ENCODE assay signal across 16 mouse cellular contexts in genomic region chr10:107250346-107251210, GRCm38 (mm10).
DNase-seq lines count a peak whose midpoint lies in the region.
"Had no signal": no experiment of that assay in that cellular context is flagged by ENCODE, and none has a peak within 500 bp of the region (broad histone marks: within the 10 kb centered on the region; RNA-seq: fewer than 3 reads in every experiment).

No protein-coding gene starts in this region.

- DNase-seq in 3T3-L1 (ENCODE audit: low read depth, low spot score) (peak; percentile 95), adipocyte (ENCODE audit: low spot score) (peak; percentile 96)
- no peak for DNase-seq in B cell, adult 2 months
- DNase-seq in frontal cortex, postnatal 10 days (ENCODE audit: low spot score in 2 of 2), result no peak
- DNase-seq: adrenal gland, adult 2 months; adrenal gland, adult 8-10 months; adrenal gland, postnatal 10 days; adrenal gland, postnatal 14 days; adrenal gland, postnatal 25 days; adrenal gland, postnatal 36 days; cerebellum, adult 11 months; cerebellum, adult 11-12 months; cerebellum, adult 18-20 months; cerebellum, adult 2 months; cerebellum, adult 8-10 months; cerebellum, adult 9-10 months had no signal

Comparison
In these comparisons a context has a peak if more than half of its experiments do, and no peak if none do; other contexts are left out.
1. DNase-seq: peak in 3T3-L1 (single experiment) and adipocyte (single experiment); none in B cell, adult 2 months (0 of 2) and frontal cortex, postnatal 10 days (0 of 2).